Mouse (Mus musculus) midbrain, postnatal 0 days (tissue): ENCODE measurements around the gene Sez6l2. TPM values are rescaled to one million over a fixed set of nuclear protein-coding genes. Genes with fewer than 3 reads are reported as not detected.

ENCODE experiments used
- ATAC-seq: fragments of 200-750 bp; cut with Nextera tagmentation; 2 replicates; pipeline ENCODE4 v1.8.0; 2017; ENCODE audit warnings: moderate number of reproducible peaks, mild to moderate bottlenecking, moderate TSS enrichment, moderate library complexity; ENCODE audit not compliant: low FRiP score
- DNase-seq: peaks from one replicate; pipeline ENCODE4 v3.0.0-alpha.2; 2015; ENCODE audit warnings: low spot score
- H3K27ac ChIP-seq: fragments of 300-500 bp; sonication (generic); 2 replicates; pipeline ENCODE4 v1.5.1; 2014; ENCODE audit warnings: low read depth, mild to moderate bottlenecking, low read length, mixed read lengths
- H3K27me3 ChIP-seq: fragments of 300-500 bp; sonication (generic); 2 replicates; pipeline ENCODE4 v1.6.1; 2014; ENCODE audit warnings: low read length, control low read depth, mixed read lengths; ENCODE audit not compliant: insufficient read depth
- H3K36me3 ChIP-seq: fragments of 300-500 bp; sonication (generic); 2 replicates; pipeline ENCODE4 v1.6.1; 2014; ENCODE audit warnings: low read length, control low read depth, mixed read lengths; ENCODE audit not compliant: insufficient read depth
- H3K4me1 ChIP-seq: fragments of 300-500 bp; sonication (generic); 2 replicates; pipeline ENCODE4 v1.6.1; 2014; ENCODE audit warnings: mild to moderate bottlenecking, control low read depth, antibody characterized with exemption, low read length, mixed read lengths; ENCODE audit not compliant: insufficient read depth
- H3K4me2 ChIP-seq: fragments of 300-500 bp; sonication (generic); 2 replicates; pipeline ENCODE4 v1.6.1; 2014; ENCODE audit warnings: low read depth, mild to moderate bottlenecking, low read length, mixed read lengths; ENCODE audit not compliant: poor library complexity, severe bottlenecking
- H3K4me3 ChIP-seq: fragments of 300-500 bp; sonication (generic); 2 replicates; pipeline ENCODE4 v1.5.1; 2014; ENCODE audit warnings: low read depth, mild to moderate bottlenecking, low read length, moderate library complexity
- H3K9ac ChIP-seq: fragments of 300-500 bp; sonication (generic); replicated peaks from 2 replicates; pipeline ENCODE4 v1.6.1; 2014; ENCODE audit warnings: mild to moderate bottlenecking, low read length, moderate library complexity, mixed read lengths; ENCODE audit not compliant: poor library complexity, severe bottlenecking
- H3K9me3 ChIP-seq: fragments of 300-500 bp; sonication (generic); 2 replicates; pipeline ENCODE4 v1.6.1; 2016; ENCODE audit warnings: low read length, control low read depth
- CTCF ChIP-seq: IDR thresholded peaks from 2 replicates; pipeline ENCODE4 v1.5.1; 2016; ENCODE audit warnings: antibody characterized with exemption, mild to moderate bottlenecking
- WGBS: fragments of 180-500 bp; shearing (Covaris S2); extraction: QIAGEN DNeasy Blood & Tissue Kit; methylation state at CpG from one replicate; pipeline ENCODE4 v1.1.7; 2014; 5-methylcytosine and 5-hydroxymethylcytosine counted together
- polyA plus RNA-seq: library from polyadenylated mRNA; unstranded; fragments of >200 nt; fragmentation: Nextera tagmentation; extraction: Ambion mirVana; gene quantifications from 2 replicates; pipeline ENCODE4 v1.2.1, GENCODE M21; 2015
- total RNA-seq: library from RNA; depleted of rRNA; stranded (reverse); fragments of >200 nt; gene quantifications from 2 replicates; pipeline ENCODE4 v1.2.3, GENCODE M21; 2014

Gene Sez6l2
- total and polyA plus RNA-seq, 2 experiments from 2014 or later = 66.2 to 283 TPM

DNA sequence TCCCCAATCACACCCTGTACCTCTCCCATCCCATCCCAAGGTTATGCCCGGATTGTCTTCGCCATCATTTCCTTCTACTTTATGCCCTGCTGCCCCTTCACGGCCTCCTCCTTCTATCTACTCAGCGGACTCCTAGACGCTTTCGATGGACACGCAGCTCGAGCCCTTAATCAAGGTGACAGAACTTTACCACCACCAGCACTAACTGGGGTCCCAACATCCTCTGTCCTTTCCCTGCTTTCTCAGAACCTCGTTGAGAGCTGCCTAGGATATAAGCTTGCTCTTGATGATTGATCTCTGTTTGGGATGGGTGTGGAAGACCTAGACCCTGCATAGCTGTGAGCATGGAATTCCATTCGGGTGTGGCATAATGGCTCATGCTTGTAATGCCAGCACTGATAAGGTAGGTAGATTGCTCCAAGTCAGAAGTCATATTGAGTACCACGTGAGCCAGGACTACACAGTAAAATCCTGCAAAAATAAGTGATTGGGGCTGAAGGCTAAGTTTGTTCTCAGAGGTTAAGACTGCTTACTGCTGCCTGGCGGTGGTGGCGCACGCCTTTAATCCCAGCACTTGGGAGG lies 26.6 kb downstream of the Sez6l2 start:
- no peaks in the 10 kb centered on the region for H3K27me3 ChIP-seq
- TF ChIP-seq CTCF = no peak
- peak overlapping the region; percentile 90 for H3K4me2 ChIP-seq
- ATAC-seq (peak; percentile 9; the same call in 1 of the 2 replicates), DNase-seq (no peak)
- 28% methylated on average over 14 of the region's 14 CpGs for WGBS
- H3K4me3 ChIP-seq = peak overlapping the region; percentile 100
- H3K36me3 ChIP-seq = peaks cover 31% of the 10 kb centered on the region
- H3K9me3 ChIP-seq = no peaks in the 10 kb centered on the region
- H3K4me1 ChIP-seq = peaks cover 6% of the 10 kb centered on the region; the same call in 1 of the 2 replicates
- H3K9ac ChIP-seq = peak overlapping the region; percentile 99
- H3K27ac ChIP-seq = peak overlapping the region; percentile 93

DNA sequence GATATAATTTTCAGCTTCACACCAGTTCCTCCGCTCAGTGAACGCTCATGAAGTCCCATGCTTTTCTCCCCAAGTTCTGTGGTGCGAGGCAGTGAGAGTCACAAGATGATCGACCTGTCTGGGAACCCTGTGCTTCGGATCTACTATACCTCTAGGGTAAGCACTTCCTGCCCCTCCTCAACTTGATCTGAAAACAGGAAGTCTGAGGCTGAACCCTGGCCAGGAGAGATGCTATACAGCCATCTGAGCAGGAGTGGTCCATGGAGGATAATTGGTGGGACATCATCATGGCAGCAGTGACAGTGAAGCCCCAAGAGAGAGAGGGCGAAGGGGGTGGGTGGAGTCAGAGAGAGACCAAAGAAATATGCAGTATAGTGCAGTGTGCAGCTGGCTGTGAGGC lies 28.5 kb downstream of the Sez6l2 start:
- Histone ChIP-seq H3K9me3 (no peaks in the 10 kb centered on the region), H3K4me1 (peaks cover 6% of the 10 kb centered on the region; the same call in 1 of the 2 replicates), H3K4me3 (no peak overlapping the region), H3K36me3 (peaks cover 28% of the 10 kb centered on the region), H3K27ac (no peak overlapping the region), H3K4me2 (no peak overlapping the region), H3K9ac (no peak overlapping the region), H3K27me3 (no peaks in the 10 kb centered on the region)
- WGBS = 92% methylated on average over 6 of the region's 6 CpGs
- no peak for TF ChIP-seq CTCF
- ATAC-seq = no peak
- no peak for DNase-seq

DNA sequence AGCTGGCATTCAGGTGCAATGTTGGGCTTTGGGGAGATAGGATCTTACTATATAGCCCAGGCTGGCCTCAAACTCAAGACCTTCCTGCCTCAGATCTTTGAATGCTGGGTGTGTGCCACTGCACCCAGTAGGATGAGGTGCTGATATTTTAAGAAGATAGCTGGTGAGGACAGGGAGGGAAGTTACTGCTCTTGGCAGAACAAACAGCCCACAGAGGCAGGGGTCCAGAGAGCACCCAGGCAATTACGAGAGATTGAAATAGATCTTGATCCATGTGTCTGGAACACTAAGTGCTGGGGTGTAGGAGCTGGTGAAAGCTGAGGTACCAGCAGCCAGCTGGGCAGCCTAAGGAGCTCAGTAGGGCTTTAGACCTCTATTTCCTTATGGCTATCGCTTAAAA lies 31.2 kb downstream of the Sez6l2 start:
- H3K9ac ChIP-seq = no peak overlapping the region
- H3K27me3 ChIP-seq = no peaks in the 10 kb centered on the region
- DNase-seq (no peak), ATAC-seq (no peak)
- WGBS = 100% methylated on average over 2 of the region's 2 CpGs
- H3K4me1 ChIP-seq = peaks cover 6% of the 10 kb centered on the region; the same call in 1 of the 2 replicates
- no peak for TF ChIP-seq CTCF
- peaks cover 28% of the 10 kb centered on the region for H3K36me3 ChIP-seq
- no peaks in the 10 kb centered on the region for H3K9me3 ChIP-seq
- H3K4me3 ChIP-seq = no peak overlapping the region
- no peak overlapping the region for H3K4me2 ChIP-seq
- H3K27ac ChIP-seq = no peak overlapping the region

DNA sequence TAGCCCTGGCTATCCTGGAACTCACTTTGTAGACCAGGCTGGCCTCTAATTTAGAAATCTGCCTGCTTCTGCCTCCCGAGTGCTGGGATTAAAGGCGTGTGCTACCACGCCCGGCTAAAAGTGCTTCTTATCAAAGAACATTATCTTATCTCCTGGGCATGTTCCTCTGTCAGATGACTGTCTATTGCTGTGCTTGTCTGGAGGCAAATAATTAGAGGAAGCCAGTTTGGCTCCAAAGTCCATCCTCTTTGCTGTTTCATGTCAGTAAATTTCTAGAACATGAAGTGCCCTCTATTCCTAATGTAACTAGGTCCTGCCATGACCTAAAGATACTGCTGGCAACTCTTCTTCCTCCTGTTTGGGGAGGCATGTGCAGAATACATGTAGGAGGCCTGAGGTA lies 31.7 kb downstream of the Sez6l2 start:
- DNase-seq = no peak
- H3K27me3 ChIP-seq = no peaks in the 10 kb centered on the region
- TF ChIP-seq CTCF = no peak
- no peak overlapping the region for H3K4me2 ChIP-seq
- H3K9ac ChIP-seq = no peak overlapping the region
- H3K36me3 ChIP-seq = peaks cover 28% of the 10 kb centered on the region
- WGBS = 91% methylated on average over 4 of the region's 4 CpGs
- no peak for ATAC-seq
- no peak overlapping the region for H3K27ac ChIP-seq
- H3K9me3 ChIP-seq = no peaks in the 10 kb centered on the region
- no peak overlapping the region for H3K4me3 ChIP-seq
- H3K4me1 ChIP-seq = peaks cover 1% of the 10 kb centered on the region; the same call in 1 of the 2 replicates

DNA sequence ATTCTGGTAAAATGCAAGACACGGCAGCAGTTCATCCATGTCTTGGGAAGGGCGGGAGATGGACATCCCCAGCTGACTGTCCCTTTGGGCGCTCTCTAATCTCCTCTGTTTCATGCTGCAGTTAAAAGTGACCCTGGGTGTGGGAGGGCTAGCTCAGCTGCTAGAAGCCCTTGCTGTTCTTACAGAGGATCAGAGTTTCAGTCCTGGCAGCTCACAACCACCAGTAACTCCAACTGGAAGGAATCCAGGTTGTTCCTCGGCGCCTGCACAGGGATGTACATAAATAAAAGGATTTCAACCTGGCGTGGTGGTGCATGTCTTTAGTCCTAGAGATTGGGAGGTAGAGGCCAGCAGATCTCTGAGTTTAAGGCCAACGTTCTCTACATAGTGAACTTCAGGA lies 32.8 kb downstream of the Sez6l2 start:
- TF ChIP-seq CTCF = no peak
- Histone ChIP-seq H3K27ac (no peak overlapping the region), H3K4me2 (no peak overlapping the region), H3K36me3 (peaks cover 28% of the 10 kb centered on the region), H3K9ac (no peak overlapping the region), H3K27me3 (no peaks in the 10 kb centered on the region), H3K4me1 (no peaks in the 10 kb centered on the region), H3K9me3 (no peaks in the 10 kb centered on the region), H3K4me3 (no peak overlapping the region)
- DNase-seq = no peak
- no peak for ATAC-seq
- 80% methylated on average over 7 of the region's 7 CpGs for WGBS

DNA sequence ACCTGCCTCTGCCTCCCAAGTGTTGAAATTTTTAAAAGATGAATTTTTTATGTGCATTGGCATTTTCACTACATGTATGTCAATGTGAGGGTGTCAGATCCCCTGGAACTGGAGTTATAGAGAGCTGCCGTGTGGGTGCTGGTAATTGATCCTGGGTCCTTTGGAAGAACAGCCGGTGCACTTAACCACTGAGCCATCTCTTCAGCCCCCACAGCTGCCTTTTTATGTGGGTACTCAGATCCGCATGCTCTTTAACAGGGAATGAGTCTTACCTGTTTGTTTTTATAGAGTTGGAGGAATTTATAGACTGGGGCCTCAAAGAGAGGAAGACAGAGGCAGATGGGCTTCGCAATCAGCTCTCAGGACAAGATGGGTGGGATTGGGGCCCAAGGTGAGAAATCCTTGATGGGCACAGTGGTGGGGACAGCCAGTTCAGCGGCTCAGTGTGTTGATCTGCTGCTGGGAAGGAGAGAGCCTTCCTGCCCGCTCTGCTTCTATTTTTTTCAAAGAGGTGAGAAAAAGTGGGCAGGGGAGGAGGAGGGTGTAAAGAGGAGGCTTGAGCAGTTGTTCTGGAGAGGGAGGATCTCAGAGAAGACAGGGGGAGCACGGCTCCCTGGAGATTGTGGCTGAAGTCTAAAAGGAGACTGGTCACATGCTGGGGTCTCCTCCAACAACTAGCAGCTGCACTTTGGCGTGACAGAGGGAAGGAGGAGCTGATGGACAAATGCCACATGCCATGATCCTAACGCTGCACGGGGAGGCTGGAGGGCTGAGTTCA lies 34.5 kb downstream of the Sez6l2 start:
- no peak for TF ChIP-seq CTCF
- Histone ChIP-seq H3K9ac (no peak overlapping the region), H3K27ac (no peak overlapping the region), H3K4me1 (no peaks in the 10 kb centered on the region), H3K9me3 (no peaks in the 10 kb centered on the region), H3K4me2 (no peak overlapping the region), H3K36me3 (peaks cover 13% of the 10 kb centered on the region), H3K4me3 (no peak overlapping the region), H3K27me3 (no peaks in the 10 kb centered on the region)
- ATAC-seq (no peak), DNase-seq (no peak)
- 60% methylated on average over 10 of the region's 10 CpGs for WGBS
